Mouse (Mus musculus): ENCODE measurements around the gene Ablim1. TPM values are rescaled to one million over a fixed set of nuclear protein-coding genes. Genes with fewer than 3 reads are reported as not detected.

The Ablim1 gene
- total RNA-seq, 2 experiments from 2014 or later = 38.5 to 56.1 TPM

DNA sequence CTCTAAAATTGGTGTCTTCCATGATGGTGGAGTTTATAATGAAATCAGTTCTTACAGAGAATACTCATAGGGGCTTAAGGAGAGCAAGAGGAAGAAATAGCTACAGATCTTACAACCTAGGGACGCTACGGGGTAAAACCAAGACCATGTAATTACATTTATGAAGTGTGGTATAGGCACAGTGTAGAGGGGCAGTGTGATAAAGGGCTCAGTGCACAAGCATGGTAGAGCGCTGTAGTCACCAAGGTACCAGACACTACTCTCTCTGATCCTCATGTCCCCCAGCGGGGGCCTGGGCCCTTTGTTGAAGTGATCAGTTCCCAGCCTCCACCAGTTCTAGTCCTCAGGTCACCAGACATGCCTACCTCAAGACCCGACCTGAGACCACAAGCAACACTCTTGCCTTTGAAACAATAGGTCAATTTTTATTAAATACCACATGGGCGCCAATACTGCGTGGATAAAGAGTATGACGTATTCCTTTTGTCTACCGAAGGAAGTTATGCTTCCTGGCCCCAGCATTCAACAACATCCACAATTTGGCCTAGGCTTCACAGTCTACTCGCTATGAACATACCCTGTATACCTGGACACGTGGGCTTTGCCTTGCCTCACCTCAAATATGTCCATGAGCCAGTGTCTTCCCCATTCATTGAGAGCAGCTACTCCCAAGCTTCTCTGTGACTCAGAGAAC, 213.8 kb downstream of the Ablim1 start:
- Histone ChIP-seq H3K4me3 (no peak overlapping the region), H3K27ac (peak overlapping the region; percentile 90)
- intact Hi-C loops (cut with DNase I) = no loop called here
- no peak for TF ChIP-seq CTCF (IDR thresholded peaks at IDR 0.05)
- DNase-seq = no peak

DNA sequence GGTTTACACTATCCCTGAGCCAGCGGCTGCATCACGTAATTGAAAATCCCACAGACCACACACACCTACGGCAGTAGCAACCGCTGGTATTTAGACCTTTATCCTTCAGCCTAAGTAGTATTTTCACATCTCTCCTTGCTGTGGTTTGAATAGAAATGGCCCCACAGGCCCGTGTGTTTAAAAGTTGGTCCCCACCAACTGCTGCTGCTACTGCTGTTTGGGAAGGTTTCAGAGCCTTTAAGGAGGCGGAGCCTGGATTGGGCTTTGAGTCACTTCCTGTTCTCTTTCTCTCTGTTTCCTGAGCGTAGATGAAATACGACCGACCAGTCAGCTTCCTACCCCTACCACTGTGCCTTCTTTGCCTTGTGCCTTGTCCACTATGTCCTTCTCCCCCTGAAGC, 214.7 kb downstream of the Ablim1 start:
- TF ChIP-seq CTCF (IDR thresholded peaks at IDR 0.05) = no peak
- Histone ChIP-seq H3K27ac (peak overlapping the region; percentile 90), H3K4me3 (no peak overlapping the region)
- no peak for DNase-seq
- intact Hi-C loops (cut with DNase I) = loop anchor here (5.0 kb wide), 1 partner anchor 32 kb away; no protein-coding TSS in a partner anchor

DNA sequence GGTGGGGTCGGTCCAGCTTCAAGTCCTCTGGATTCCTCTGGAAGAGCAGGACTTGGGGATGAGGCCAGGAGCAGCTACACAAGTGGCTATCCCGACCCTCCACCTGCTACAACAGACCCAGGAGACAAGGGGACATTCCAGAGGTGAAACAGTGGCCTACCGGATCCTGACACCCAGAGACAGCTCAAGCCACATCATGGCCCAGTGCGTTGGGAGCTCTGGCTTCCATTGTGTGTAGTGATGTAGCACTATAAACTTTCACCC, 215.7 kb downstream of the Ablim1 start:
- Histone ChIP-seq H3K27ac (peak overlapping the region; percentile 90), H3K4me3 (no peak overlapping the region)
- no peak for TF ChIP-seq CTCF (IDR thresholded peaks at IDR 0.05)
- intact Hi-C loops (cut with DNase I) = loop anchor here (5.0 kb wide), 1 partner anchor 33 kb away; no protein-coding TSS in a partner anchor
- DNase-seq = no peak

DNA sequence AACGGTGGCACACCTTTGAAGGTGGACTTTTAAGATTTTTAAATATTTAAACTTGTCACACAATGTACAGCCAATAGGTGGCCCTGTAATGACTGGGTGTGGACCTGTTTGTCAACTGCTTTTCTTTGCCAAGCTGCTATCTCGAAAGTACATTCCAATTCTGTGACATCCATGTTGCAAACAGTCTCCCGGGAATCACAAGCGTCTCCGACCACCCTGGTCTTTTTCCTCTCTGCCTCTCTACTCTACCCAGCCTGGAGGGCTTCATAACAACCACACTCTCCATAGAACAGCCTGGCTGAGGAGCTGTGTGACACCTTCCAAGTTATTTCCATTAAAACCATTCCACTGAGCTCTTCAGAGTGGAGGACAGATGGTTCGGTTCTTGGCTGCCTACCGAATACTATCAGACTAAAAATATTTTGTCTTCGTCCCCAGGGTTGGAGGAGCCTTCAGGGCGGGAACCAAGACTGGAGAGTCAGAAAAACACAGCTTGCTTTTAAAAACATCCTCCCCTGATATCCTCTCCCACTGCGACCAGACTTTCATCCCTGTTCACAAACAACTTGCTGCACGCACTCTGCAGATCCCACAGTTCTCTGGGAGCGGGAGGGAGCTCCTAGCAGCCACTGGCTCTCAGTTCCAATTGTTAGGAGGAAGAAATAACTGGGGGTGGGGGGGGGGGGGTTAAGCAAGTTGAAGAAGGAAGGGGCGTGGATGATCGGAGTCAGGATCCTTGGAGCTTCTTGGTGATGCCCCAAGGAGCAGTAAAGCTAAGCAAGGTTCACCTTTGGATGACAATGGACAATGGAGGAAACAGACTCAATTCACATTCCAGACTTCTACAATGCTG, 216.3 kb downstream of the Ablim1 start:
- intact Hi-C loops (cut with DNase I) = loop anchor here (5.0 kb wide), 1 partner anchor 34 kb away; no protein-coding TSS in a partner anchor
- Histone ChIP-seq H3K4me3 (peak overlapping the region; percentile 46), H3K27ac (peak overlapping the region; percentile 90)
- TF ChIP-seq CTCF (IDR thresholded peaks at IDR 0.05) = peak; percentile 28; the same call in 1 of the 2 replicates
- DNase-seq = peak; percentile 69

DNA sequence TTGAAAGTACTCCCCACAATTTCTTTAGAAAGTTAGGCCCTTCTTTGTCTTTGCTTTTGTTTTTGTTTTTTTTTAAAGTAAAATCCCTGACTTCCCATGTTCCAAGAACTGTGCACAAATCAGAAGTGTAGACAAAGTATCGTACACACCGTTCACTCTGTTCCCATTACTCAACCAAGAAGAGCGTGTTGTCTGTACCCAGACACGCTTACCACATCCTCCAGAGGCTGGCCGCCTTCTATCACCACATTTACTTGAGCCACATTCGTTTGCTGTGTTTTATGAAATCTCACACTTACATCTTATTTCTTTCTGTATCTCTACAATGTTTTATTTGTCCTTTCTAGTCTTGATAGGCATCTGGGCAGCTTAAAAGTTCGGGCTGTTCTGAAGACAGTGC, 219.4 kb downstream of the Ablim1 start:
- Histone ChIP-seq H3K27ac (peak overlapping the region; percentile 51), H3K4me3 (no peak overlapping the region)
- no peak for DNase-seq
- intact Hi-C loops (cut with DNase I) = loop anchor here (5.0 kb wide), 1 partner anchor 37 kb away; no protein-coding TSS in a partner anchor
- no peak for TF ChIP-seq CTCF (IDR thresholded peaks at IDR 0.05)

DNA sequence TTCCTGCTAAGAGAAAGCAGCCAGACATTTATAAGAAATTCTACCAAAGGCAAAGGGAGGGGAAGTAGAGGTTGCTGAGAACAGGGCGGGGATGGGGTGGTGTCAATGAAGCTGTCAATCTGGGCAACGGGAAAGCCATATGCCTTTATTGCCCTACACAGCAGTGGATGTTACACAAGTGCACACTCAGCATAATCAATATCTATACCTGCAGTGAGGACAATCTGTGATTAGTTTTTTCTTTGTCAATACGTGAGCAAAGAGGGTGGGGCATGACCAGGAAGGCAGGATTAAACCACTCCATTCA, 221.1 kb downstream of the Ablim1 start:
- DNase-seq = no peak
- TF ChIP-seq CTCF (IDR thresholded peaks at IDR 0.05) = no peak
- Histone ChIP-seq H3K27ac (peak overlapping the region; percentile 68), H3K4me3 (no peak overlapping the region)
- intact Hi-C loops (cut with DNase I) = no loop called here

DNA sequence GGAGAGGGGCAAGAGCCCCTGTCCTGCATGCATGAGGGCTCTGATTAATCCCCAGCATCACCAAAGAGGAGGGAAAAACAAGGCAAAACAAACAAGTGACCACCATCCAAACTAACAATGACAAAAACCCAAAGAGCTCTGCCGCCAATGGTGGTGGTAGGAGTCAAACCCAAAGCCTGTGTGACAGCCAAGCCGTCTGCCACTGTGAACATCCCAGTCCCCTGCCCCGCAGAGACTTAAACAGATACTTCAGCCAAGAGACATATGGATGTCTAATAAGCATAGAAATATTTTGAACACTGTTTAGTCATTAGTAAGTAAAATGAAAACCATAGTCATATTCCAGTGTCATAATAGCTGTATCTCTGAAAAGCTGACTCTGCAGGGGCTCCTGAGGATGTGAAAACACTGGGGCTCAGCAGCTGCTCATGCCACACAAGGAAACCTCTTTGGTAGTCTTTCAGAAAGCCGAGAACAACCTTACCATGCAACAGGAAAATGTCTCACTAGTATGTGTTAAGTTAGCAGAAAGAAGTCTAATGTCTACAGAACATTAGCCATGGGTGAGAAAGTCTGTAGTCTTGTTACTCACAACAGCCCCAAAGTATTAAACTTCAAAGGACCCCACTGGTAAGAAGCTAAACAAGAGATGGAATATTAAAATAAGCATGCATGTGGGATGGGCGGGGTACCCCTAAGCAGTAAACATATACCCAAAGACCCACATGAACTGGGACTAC, 221.6 kb downstream of the Ablim1 start:
- no peak for DNase-seq
- TF ChIP-seq CTCF (IDR thresholded peaks at IDR 0.05) = no peak
- no peak overlapping the region for H3K4me3 ChIP-seq
- intact Hi-C loops (cut with DNase I) = no loop called here
- peak overlapping the region; percentile 68 for H3K27ac ChIP-seq

DNA sequence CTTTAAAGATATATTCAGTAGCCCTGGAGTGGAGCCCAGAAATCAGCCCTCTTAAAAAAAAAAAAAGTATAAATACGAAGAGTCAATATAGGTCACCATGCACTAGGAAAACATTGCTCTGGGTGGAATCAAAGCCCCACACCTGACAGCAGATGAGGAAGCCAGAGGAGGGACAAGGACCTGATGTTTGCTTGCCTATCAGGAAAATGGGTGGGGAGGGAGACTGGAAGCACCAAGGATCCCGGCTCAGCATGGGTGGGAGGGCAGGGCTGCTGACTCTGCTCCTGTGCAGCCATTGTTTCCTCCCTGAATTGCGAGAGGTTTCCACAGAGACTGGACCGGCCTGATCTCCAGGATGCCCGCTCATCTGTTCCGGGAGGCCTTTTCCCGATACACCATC, 223.4 kb downstream of the Ablim1 start:
- intact Hi-C loops (cut with DNase I) = no loop called here
- H3K27ac ChIP-seq = peak overlapping the region; percentile 68

DNA sequence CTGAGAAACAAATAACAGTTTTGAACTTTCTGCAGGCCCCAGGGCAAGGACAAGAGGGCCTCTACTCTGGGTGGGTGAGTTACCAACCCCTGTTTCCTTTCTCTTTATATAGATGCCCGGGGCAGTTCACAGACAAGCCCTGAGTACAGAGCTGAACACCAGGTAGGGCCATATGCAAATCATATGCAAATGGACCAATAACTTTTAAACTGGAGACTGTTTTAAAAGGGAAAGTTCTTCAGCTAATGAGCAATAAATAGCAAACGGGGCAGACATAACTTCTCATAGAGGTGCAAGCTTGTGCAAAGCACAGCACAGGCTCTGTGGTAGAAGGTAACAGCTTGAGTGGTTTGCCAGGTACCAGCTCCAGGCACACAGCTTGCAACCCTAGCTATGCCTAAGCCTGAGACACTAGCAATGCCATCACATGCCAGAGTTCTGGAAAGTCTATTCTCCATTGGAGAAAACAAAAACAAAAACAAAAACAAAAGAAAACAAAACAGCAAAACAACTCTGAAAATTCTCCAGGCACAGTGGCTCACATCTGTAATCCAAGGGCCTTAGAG, 225.8 kb downstream of the Ablim1 start:
- no peak for DNase-seq
- H3K27ac ChIP-seq = peak overlapping the region; percentile 31; the same call in 1 of the 2 replicates
- no peak overlapping the region for H3K4me3 ChIP-seq

More for the DNA sequence above, 223.4 kb downstream of the Ablim1 start:
- no peak for DNase-seq
- no peak overlapping the region for H3K4me3 ChIP-seq
- no peak for TF ChIP-seq CTCF (IDR thresholded peaks at IDR 0.05)

DNA sequence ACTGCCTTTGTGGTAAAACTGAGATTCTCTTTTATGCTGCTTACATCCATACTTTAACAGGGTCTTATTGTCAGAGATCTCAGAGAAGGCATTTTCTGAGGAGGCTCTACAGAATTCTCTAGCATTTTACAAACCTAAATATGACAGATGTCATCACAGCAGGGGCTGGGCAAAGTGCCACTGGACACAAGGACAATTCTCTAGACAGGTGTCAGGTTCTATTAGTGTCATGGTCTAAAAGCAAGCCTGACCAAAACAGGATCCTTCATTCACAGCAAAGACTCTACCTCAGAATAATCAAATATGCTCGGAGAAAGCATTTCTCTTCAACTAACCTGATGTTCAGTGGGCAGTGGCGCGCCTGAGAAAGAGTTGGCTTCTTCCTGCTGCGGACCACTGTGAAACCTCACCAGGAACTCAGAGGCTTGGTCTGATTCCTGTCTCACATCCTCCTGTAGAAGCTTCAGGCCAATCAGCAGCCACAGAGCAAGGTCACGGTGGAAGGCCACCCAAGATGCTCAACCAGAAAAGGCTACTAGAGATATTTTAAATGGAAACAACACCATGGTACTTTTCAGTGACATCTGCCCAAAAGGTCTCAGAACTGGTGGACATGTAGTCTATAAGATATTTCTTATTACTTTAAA, 230.1 kb downstream of the Ablim1 start:
- Histone ChIP-seq H3K4me3 (no peak overlapping the region), H3K27ac (no peak overlapping the region; the same call in 1 of the 2 replicates)
- TF ChIP-seq CTCF (IDR thresholded peaks at IDR 0.05) = no peak
- intact Hi-C loops (cut with DNase I) = loop anchor here (5.0 kb wide), 1 partner anchor 33 kb away; no protein-coding TSS in a partner anchor
- DNase-seq = no peak

More for the DNA sequence above, 225.8 kb downstream of the Ablim1 start:
- intact Hi-C loops (cut with DNase I) = no loop called here
- TF ChIP-seq CTCF (IDR thresholded peaks at IDR 0.05) = no peak

DNA sequence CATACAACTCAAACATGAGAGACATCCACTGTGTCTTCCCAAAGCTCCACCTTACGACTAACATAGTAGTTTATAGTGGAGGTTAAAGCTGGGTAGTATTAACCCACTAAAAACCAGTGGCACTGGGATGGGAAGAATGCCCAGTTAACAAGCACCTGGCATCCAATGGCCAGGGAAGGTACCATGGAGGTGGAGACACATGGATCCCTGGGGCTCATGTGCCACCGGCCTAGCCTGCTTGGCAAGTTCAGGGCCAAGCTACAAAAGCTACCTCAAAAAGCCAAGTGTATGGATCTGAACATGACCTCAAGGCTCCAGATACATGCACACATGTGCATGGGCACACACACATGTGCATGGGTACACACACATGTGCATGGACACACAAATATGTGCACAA, 230.8 kb downstream of the Ablim1 start:
- intact Hi-C loops (cut with DNase I) = loop anchor here (5.0 kb wide), 1 partner anchor 33 kb away; no protein-coding TSS in a partner anchor
- no peak for DNase-seq
- H3K4me3 ChIP-seq = no peak overlapping the region
- no peak for TF ChIP-seq CTCF (IDR thresholded peaks at IDR 0.05)
- H3K27ac ChIP-seq = no peak overlapping the region

DNA sequence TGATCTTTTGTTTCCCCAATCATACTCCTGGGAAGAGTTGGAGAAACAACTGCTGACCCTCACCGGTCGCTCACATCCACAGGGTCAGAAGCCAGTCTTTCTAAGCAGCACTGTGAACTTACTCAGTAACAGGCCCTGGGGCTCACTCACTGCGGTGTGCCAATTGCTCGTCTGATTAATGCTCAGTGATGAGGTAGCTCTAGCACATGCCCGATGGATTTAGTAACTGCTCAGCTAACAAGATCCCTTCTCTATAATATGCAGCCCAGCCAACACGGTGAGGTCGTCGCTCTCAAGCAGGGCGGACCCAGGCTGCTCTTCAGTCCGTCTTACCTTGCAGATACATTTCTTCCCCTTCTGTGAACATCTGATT, 231.6 kb downstream of the Ablim1 start:
- H3K4me3 ChIP-seq = no peak overlapping the region
- intact Hi-C loops (cut with DNase I) = loop anchor here (5.0 kb wide), 1 partner anchor 34 kb away; no protein-coding TSS in a partner anchor
- peak overlapping the region; percentile 2 for H3K27ac ChIP-seq
- no peak for TF ChIP-seq CTCF (IDR thresholded peaks at IDR 0.05)
- no peak for DNase-seq
